Mouse (Mus musculus) liver, embryonic 14.5 days (tissue): ENCODE results near the gene Tmx2.

Source experiments
- CTCF ChIP-seq: IDR thresholded peaks from 2 replicates; pipeline ENCODE4 v1.5.1; 2016; ENCODE audit warnings: antibody characterized with exemption, low read depth, control low read depth
- EP300 ChIP-seq: IDR thresholded peaks from 2 replicates; pipeline ENCODE4 v1.6.1; 2016; ENCODE audit warnings: antibody characterized with exemption, low read depth

DNA sequence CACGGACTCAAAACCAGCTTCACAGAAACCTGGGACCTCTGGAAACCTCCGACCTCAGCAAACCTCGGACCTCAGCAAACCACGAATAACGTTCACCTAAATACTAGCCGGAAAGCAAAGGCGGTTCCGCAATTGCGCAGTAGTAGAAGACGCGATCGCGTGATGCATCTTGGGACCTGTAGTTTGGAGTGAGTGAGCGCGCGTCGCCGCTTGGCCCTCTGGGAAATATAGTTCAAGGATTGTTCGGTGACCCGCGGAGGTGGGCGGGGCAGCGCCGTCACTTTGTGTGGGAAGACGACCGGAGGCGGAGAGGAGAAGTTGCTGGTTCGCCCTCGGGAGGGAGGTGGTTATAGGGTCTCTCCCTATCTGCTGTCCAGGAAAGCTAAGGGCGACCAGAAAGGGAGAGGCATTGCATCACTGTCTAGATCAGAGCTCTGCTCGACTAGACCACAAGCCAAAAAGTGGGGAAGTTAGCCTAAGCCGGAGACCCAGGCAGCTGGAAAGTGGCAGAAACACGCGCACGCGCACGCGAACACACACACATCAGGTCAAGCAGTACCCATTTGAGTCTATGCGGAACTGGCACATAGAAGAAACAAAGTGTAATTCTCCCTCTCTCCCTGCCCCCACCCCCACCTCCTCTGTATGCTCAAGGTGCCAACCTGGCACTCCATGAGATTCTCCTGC is 48.4 kb upstream of the Tmx2 start, which contains the start of gene Clp1:
- TF ChIP-seq EP300, result peak; percentile 8; the same call in 1 of the 2 replicates
- TF ChIP-seq CTCF, result no peak; the same call in 1 of the 2 replicates
